Mouse (Mus musculus) neural tube, embryonic 12.5 days (tissue): Measurements from ENCODE around the gene Tbce. TPM values are rescaled to one million over a fixed set of nuclear protein-coding genes. Genes with fewer than 3 reads are reported as not detected.
"Not testable (repeated sequence)": the region's sequence is repeated elsewhere in the genome, so short reads cannot be mapped to it uniquely, and the experiment has no call there.

Experiments
- ATAC-seq: fragments of 200-750 bp; cut with Nextera tagmentation; 2 replicates; pipeline ENCODE4 v1.8.0; 2017; ENCODE audit warnings: low read depth, mild to moderate bottlenecking, moderate TSS enrichment, moderate library complexity; ENCODE audit not compliant: low FRiP score
- H3K27ac ChIP-seq: fragments of 300-500 bp; sonication (generic); 2 replicates; pipeline ENCODE4 v1.5.1; 2016
- H3K27me3 ChIP-seq: fragments of 300-500 bp; sonication (generic); replicated peaks from 2 replicates; pipeline ENCODE4 v1.6.1; 2016; ENCODE audit warnings: mild to moderate bottlenecking
- H3K36me3 ChIP-seq: fragments of 300-500 bp; sonication (generic); 2 replicates; pipeline ENCODE4 v1.6.1; 2016; ENCODE audit warnings: mild to moderate bottlenecking
- H3K4me1 ChIP-seq: fragments of 300-500 bp; sonication (generic); 2 replicates; pipeline ENCODE4 v1.6.1; 2016
- H3K4me2 ChIP-seq: fragments of 300-500 bp; sonication (generic); replicated peaks from 2 replicates; pipeline ENCODE4 v1.6.1; 2016; ENCODE audit warnings: mild to moderate bottlenecking
- H3K4me3 ChIP-seq: fragments of 300-500 bp; sonication (generic); 2 replicates; pipeline ENCODE4 v1.5.1; 2016
- H3K9ac ChIP-seq: fragments of 300-500 bp; sonication (generic); 2 replicates; pipeline ENCODE4 v1.6.1; 2016; ENCODE audit warnings: mild to moderate bottlenecking
- H3K9me3 ChIP-seq: fragments of 300-500 bp; sonication (generic); 2 replicates; pipeline ENCODE4 v1.6.1; 2016; ENCODE audit warnings: mild to moderate bottlenecking
- WGBS: fragments of 180-500 bp; shearing (Covaris S2); methylation state at CpG from one replicate; pipeline ENCODE4 v1.1.7; 2016; 5-methylcytosine and 5-hydroxymethylcytosine counted together
- polyA plus RNA-seq: library from polyadenylated mRNA; unstranded; fragments of >200 nt; fragmentation: Nextera tagmentation; extraction: Ambion mirVana; gene quantifications from 2 replicates; pipeline ENCODE4 v1.2.1, GENCODE M21; 2016

Gene Tbce
- polyA plus RNA-seq, 1 experiment from 2014 or later: 84.9 TPM

DNA sequence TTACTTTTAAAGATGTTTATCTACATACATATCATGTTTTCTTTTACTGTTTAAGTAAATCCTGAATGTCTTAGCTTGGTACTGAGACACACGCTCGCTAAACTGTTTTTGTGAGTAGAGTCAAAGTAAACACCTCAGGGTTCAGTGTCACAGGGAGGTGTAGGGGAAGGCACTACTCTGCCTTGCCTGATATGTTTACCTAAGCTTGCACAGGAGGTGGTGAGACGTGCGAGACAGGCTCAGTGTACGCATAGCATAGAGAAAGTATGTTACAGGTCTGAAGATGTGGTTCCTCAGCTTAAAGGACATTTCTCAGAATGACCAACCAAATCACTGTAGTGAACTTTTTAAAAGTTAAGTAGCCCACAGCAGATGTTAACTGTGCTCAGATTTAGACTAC is 42.0 kb downstream of the Tbce start:
- Histone ChIP-seq H3K36me3 (peaks cover 80% of the 10 kb centered on the region), H3K4me1 (no peaks in the 10 kb centered on the region), H3K9ac (no peak overlapping the region), H3K9me3 (no peaks in the 10 kb centered on the region), H3K27ac (no peak overlapping the region), H3K27me3 (no peaks in the 10 kb centered on the region), H3K4me2 (no peak overlapping the region), H3K4me3 (no peak overlapping the region)
- 87% methylated on average over 5 of the region's 5 CpGs for WGBS
- no peak for ATAC-seq

DNA sequence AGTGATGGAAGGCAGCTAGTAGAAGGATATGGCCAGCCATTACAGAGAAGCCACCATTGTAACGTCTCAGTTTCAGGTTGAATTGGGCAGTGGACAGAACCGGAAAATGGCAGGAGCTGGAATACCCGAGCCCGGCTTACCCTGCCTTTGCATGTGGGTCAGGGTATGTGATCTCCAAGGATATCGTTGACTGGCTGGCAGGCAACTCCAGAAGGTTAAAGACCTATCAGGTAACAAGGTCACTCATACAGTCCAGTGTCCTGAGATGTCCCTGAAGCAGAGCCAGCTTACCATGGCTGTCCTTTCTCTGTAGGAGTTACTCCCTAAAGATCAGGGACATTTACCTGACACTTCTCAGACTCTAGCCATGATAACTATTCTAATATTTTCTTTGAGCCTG is 44.4 kb downstream of the Tbce start:
- ATAC-seq: no peak
- Histone ChIP-seq H3K27ac (no peak overlapping the region), H3K4me2 (no peak overlapping the region), H3K36me3 (peaks cover 63% of the 10 kb centered on the region), H3K27me3 (no peaks in the 10 kb centered on the region), H3K9me3 (no peaks in the 10 kb centered on the region), H3K9ac (no peak overlapping the region), H3K4me1 (no peaks in the 10 kb centered on the region), H3K4me3 (no peak overlapping the region)
- WGBS: 91% methylated on average over 5 of the region's 5 CpGs

DNA sequence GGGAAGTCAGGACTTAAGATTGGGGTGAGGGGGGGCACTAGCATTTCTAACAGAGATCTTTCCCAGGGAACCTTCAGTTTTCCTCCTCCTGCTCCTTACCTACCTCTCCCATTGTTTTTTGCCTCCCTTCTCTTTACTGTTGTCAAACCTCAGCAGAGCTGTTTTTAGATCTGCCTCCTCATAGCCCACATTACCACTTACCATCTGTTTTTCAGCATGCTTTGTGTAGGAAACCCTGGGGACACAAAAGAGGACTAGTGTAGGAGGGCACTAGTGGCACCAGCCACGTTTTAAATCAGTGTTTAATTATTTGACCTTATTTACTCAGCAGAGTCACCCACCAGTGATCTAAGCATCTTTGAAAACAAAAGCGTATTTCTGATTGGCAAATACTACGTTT is 46.4 kb downstream of the Tbce start:
- no peaks in the 10 kb centered on the region for H3K4me1 ChIP-seq
- WGBS: 83% methylated on average over 3 of the region's 3 CpGs
- H3K36me3 ChIP-seq: peaks cover 50% of the 10 kb centered on the region
- ATAC-seq: no peak
- H3K27ac ChIP-seq: no peak overlapping the region
- no peak overlapping the region for H3K9ac ChIP-seq
- no peak overlapping the region for H3K4me3 ChIP-seq
- no peak overlapping the region for H3K4me2 ChIP-seq
- no peaks in the 10 kb centered on the region for H3K9me3 ChIP-seq
- H3K27me3 ChIP-seq: no peaks in the 10 kb centered on the region

DNA sequence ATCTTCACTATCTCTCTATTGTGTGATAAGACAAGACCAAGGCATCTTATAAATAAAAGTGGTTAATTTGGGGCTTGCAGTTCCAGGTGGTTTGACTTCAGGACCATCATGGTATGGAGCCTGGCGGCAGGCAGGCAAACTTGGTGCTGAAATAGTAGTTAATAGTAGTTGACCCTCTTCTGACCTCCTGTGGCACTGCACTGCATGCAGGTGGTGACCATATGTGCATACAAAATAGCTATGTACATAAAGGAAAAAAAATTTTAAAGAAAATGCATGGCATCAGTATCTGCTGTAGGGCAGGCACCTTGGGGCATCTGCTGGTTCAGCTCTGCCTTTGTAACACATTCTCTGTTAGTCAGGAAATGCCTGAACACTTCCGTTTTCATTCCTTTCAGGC is 49.0 kb downstream of the Tbce start:
- H3K36me3 ChIP-seq: peaks cover 29% of the 10 kb centered on the region
- no peak overlapping the region for H3K4me3 ChIP-seq
- no peak overlapping the region for H3K4me2 ChIP-seq
- H3K9ac ChIP-seq: no peak overlapping the region
- WGBS: 68% methylated on average over 2 of the region's 2 CpGs
- no peak for ATAC-seq
- no peaks in the 10 kb centered on the region for H3K27me3 ChIP-seq
- no peaks in the 10 kb centered on the region for H3K9me3 ChIP-seq
- no peak overlapping the region for H3K27ac ChIP-seq
- H3K4me1 ChIP-seq: no peaks in the 10 kb centered on the region

DNA sequence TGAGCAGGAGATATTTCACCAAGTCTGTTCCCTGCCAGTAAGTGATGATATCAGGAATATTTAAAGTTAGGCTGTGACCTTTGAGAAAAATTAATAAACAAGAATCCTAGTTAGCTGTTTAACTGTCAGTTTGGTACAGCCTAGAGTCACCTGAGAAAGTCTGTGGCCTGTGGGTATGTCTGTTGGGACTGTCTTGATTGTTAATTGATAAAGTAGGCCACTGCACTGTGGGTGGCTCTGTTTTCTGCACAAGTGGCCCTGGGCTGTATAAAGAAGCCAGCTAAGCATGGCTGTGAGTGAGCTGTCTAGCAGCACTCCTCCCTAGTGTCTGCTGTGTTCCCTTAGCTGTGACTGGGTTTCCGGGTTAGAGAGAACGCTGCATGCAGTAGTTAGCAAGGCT is 50.3 kb downstream of the Tbce start:
- Histone ChIP-seq H3K4me3 (no peak overlapping the region), H3K4me2 (no peak overlapping the region), H3K27ac (no peak overlapping the region), H3K27me3 (no peaks in the 10 kb centered on the region), H3K4me1 (no peaks in the 10 kb centered on the region), H3K36me3 (peaks cover 18% of the 10 kb centered on the region), H3K9ac (no peak overlapping the region), H3K9me3 (no peaks in the 10 kb centered on the region)
- no peak for ATAC-seq
- WGBS: 84% methylated on average over 2 of the region's 2 CpGs

DNA sequence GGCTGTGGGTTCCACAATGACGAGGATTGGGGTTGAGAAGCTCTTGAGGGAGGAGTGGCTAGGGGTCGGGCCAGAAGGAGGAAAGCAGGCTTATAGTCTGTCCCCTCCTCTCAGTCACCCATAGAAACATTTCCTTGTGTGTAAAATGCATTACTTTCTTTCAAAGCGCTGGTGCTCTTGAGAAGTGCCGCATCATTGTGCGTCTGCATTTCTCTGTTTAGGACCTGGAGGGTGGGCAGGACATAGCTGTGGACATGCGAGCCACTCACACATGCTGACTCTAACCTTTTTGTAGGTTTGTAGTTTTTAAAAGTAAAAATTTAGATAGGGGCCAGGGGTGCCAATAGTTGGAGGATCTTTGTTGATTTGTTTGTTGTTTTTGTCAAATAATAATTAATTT is 55.9 kb downstream of the Tbce start:
- no peak overlapping the region for H3K9ac ChIP-seq
- H3K4me1 ChIP-seq: no peaks in the 10 kb centered on the region
- no peak overlapping the region for H3K4me3 ChIP-seq
- 92% methylated on average over 6 of the region's 6 CpGs for WGBS
- no peaks in the 10 kb centered on the region for H3K9me3 ChIP-seq
- no peaks in the 10 kb centered on the region for H3K27me3 ChIP-seq
- no peak overlapping the region for H3K27ac ChIP-seq
- ATAC-seq: no peak
- H3K4me2 ChIP-seq: no peak overlapping the region
- no peaks in the 10 kb centered on the region; the same call in 1 of the 2 replicates for H3K36me3 ChIP-seq

DNA sequence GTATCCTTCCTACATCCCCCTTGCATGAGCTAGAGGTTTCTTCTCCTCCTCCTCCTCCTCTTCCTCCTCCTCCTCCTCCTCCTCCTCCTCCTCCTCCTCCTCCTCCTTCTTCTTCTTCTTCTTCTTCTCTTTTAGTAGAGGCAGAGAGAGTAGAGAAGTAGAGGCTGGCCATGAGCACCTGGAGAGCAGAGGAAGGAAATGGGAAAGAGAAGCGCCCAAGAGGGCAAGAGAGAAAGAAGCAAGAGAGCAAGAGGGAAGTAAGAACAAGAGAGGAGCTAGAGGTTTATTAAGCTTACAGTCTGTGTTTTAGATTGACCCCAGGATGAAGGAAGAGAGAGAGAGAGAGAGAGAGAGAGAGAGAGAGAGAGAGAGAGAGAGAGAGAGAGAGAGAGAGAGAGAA is 57.6 kb downstream of the Tbce start:
- not testable (repeated sequence) for H3K4me2 ChIP-seq, H3K27ac ChIP-seq, H3K36me3 ChIP-seq, H3K9me3 ChIP-seq, H3K4me3 ChIP-seq, H3K27me3 ChIP-seq, H3K4me1 ChIP-seq, ATAC-seq, H3K9ac ChIP-seq
- WGBS: 88% methylated on average over 1 of the region's 1 CpGs

DNA sequence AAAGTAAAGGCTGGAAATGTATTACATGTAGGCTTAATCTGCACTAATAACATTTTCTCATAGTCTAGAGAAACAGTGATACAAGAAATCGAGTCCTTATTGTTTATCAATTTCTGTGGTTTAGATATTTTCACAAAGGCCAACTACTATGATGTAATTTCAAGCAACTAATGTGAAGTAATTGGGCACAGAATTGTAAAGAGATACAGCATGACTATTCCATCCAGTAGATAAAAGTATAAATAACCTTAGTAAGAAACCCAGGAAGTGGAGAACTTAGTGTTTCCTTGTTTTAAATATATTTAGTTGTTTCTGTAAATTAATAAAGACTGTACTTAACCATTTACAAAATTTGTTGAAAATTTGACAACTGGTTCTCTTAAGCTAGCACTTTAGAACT is 69.6 kb downstream of the Tbce start:
- H3K4me2 ChIP-seq: no peak overlapping the region
- H3K9me3 ChIP-seq: no peaks in the 10 kb centered on the region
- H3K4me3 ChIP-seq: no peak overlapping the region
- no peak for ATAC-seq
- 96% methylated on average over 1 of the region's 1 CpGs for WGBS
- peaks cover 4% of the 10 kb centered on the region; the same call in 1 of the 2 replicates for H3K36me3 ChIP-seq
- no peak overlapping the region for H3K27ac ChIP-seq
- no peak overlapping the region for H3K9ac ChIP-seq
- H3K27me3 ChIP-seq: no peaks in the 10 kb centered on the region
- H3K4me1 ChIP-seq: no peaks in the 10 kb centered on the region

DNA sequence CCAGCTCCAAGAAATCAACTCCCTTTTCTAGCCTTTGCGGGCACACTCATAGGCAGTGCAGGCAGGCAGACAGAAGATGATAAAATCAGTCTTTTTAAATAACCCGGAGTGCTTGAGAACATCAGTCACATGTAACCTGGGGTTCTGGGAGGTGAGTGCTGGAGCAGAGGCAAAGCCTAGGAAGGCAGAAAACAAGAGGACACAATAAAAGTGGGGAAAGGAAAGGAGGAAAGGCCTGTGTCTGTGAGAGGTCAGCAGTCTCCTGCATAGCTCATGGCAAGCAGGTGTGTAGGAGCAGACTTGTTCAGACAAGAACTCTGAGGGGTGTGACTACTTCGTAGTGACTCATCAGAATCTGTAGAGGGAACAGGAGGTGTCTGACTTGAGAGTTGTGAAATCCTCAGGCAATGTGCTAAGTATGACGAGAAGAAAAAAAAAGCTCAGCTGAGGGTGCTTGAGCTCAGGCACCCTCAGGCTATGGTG is 70.8 kb downstream of the Tbce start:
- Histone ChIP-seq H3K4me1 (no peaks in the 10 kb centered on the region), H3K9me3 (no peaks in the 10 kb centered on the region), H3K9ac (no peak overlapping the region), H3K27me3 (no peaks in the 10 kb centered on the region), H3K4me3 (no peak overlapping the region), H3K4me2 (no peak overlapping the region), H3K27ac (no peak overlapping the region), H3K36me3 (peaks cover 4% of the 10 kb centered on the region; the same call in 1 of the 2 replicates)
- ATAC-seq: no peak
- WGBS: 89% methylated on average over 4 of the region's 4 CpGs

DNA sequence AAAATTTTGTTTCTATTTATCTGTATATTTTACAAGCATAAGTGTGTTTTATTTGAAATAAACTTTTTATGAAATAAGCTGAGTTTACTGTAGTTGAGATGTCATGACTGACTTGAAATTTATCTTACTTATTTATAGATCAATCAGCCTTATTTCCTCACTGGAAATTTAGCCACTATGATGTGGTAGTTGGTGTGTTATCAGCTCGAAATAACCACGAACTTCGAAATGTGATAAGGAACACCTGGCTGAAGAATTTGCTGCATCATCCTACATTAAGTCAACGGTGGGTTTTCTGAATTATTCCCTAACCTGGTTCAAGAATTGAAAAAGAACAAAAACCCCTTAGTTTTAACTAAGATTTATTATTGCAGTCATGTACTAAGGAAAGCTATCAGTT is 73.3 kb downstream of the Tbce start:
- Histone ChIP-seq H3K4me1 (no peaks in the 10 kb centered on the region), H3K9ac (no peak overlapping the region), H3K9me3 (no peaks in the 10 kb centered on the region), H3K27ac (no peak overlapping the region), H3K4me3 (no peak overlapping the region), H3K36me3 (peaks cover 4% of the 10 kb centered on the region; the same call in 1 of the 2 replicates), H3K27me3 (no peaks in the 10 kb centered on the region), H3K4me2 (no peak overlapping the region)
- 95% methylated on average over 4 of the region's 4 CpGs for WGBS
- no peak for ATAC-seq

DNA sequence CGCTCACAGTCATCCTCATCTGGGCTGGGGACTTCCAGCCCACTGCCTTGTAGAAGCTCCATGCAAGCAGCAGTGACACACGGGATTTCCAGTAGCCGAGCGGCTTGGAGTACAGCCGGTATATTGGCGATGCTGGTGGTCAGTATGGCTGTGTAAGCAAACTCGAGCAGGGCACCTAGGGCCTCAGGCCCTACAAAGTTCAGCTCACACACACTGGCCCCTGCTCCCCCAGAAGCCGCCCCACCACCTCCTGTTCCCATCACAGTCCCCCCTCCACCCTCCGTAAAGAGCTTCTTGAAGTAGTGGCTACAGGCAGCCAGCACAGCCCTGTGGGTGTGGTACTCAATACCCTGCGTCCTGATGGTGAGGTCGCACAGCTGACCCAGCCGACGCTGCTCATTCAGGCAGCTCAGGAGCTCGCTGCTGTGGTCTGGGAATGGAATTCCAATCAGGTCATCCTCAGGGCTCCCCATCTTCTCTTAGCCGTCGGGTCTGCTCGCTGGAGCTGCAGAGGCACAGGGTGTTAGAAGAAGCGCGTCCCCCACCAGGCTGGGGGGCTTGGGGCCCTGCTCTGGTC is 74.0 kb downstream of the Tbce start:
- peaks cover 4% of the 10 kb centered on the region; the same call in 1 of the 2 replicates for H3K36me3 ChIP-seq
- no peak for ATAC-seq

DNA sequence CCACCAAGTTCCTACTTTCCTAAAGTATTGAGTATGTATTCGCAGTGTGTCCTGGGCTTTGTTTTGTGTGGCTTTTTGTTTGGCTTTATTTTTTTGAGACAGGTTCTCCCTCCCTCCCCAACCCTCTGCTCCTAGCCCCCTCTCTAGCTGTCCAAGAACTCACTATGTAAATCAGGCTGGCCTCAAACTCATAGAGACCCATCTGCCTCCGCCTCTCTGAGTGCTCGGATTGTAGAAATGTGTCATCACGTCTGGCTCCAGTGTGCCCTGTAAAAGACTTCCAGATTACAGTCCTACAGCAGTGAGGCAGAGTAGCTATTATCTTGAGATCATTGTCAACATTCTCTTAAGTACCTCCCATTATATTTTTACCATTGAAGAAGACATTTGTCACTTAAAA is 78.4 kb downstream of the Tbce start:
- Histone ChIP-seq H3K4me2 (no peak overlapping the region), H3K36me3 (peaks cover 4% of the 10 kb centered on the region; the same call in 1 of the 2 replicates), H3K27me3 (no peaks in the 10 kb centered on the region), H3K4me3 (no peak overlapping the region), H3K9me3 (no peaks in the 10 kb centered on the region), H3K4me1 (no peaks in the 10 kb centered on the region), H3K9ac (no peak overlapping the region), H3K27ac (no peak overlapping the region)
- ATAC-seq: no peak
- WGBS: 95% methylated on average over 4 of the region's 4 CpGs

More for the DNA sequence above, 74.0 kb downstream of the Tbce start:
- Histone ChIP-seq H3K4me2 (no peak overlapping the region), H3K9me3 (no peaks in the 10 kb centered on the region), H3K4me1 (no peaks in the 10 kb centered on the region), H3K27me3 (no peaks in the 10 kb centered on the region), H3K27ac (no peak overlapping the region), H3K9ac (no peak overlapping the region), H3K4me3 (no peak overlapping the region)
- WGBS: 76% methylated on average over 19 of the region's 19 CpGs

DNA sequence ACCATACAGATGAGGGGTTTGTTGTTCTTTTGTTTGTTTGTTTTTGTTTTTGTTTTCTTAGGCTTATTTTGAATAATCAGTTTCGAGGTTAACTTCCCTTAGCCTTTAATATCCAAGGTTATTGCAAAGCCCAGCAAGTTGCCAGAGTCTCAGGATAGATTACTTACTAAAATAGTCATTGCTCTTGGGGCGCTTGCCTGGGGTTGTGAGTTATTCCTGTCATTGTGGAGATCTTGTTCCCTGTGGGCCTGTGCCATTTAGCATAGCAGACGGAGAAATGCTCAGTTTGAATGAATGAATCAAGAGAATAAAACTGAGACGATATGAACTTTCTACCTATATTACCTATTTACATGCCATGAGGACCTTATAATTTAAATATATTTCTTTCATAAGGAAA is 79.2 kb downstream of the Tbce start:
- no peak overlapping the region for H3K4me2 ChIP-seq
- ATAC-seq: no peak
- H3K9ac ChIP-seq: no peak overlapping the region
- H3K27me3 ChIP-seq: no peaks in the 10 kb centered on the region
- WGBS: 90% methylated on average over 4 of the region's 4 CpGs
- H3K9me3 ChIP-seq: no peaks in the 10 kb centered on the region
- no peak overlapping the region for H3K4me3 ChIP-seq
- H3K4me1 ChIP-seq: no peaks in the 10 kb centered on the region
- H3K27ac ChIP-seq: no peak overlapping the region
- peaks cover 2% of the 10 kb centered on the region; the same call in 1 of the 2 replicates for H3K36me3 ChIP-seq
